Mouse (Mus musculus) layer of hippocampus, adult 9-11 months (tissue): ENCODE results near the gene Tnfrsf25.

Experiments
- DNase-seq: peaks from one replicate; pipeline ENCODE4 v3.0.0; 2022

Gene Tnfrsf25

GRCm38 (mm10) chr4:152146033-152146827 is 30.5 kb downstream of the Tnfrsf25 start:
- DNase-seq: no peak

GRCm38 (mm10) chr4:152150546-152150945 is 34.8 kb downstream of the Tnfrsf25 start:
- DNase-seq: no peak

- DNase-seq: no peak
Observed at GRCm38 (mm10) chr4:152151451-152151965, 35.8 kb downstream of the Tnfrsf25 start.

GRCm38 (mm10) chr4:152151966-152152544 is 36.3 kb downstream of the Tnfrsf25 start, which contains the start of gene Espn:
TSS of gene Espn (minus strand) at chr4:152152371.
- no peak for DNase-seq

GRCm38 (mm10) chr4:152153771-152154177 is 38.0 kb downstream of the Tnfrsf25 start:
- DNase-seq: peak; percentile 76

- no peak for DNase-seq
Observed at GRCm38 (mm10) chr4:152155019-152155418, 39.3 kb downstream of the Tnfrsf25 start.

- DNase-seq: no peak
Observed at GRCm38 (mm10) chr4:152157779-152158584, 42.2 kb downstream of the Tnfrsf25 start.

- no peak for DNase-seq
Observed at GRCm38 (mm10) chr4:152158585-152159284, 43.0 kb downstream of the Tnfrsf25 start, which contains the start of gene Hes2. TSS of gene Hes2 (plus strand) at chr4:152158867.

- DNase-seq: no peak
Observed at GRCm38 (mm10) chr4:152159285-152159678, 43.5 kb downstream of the Tnfrsf25 start.

GRCm38 (mm10) chr4:152160748-152161147 is 45.0 kb downstream of the Tnfrsf25 start:
- no peak for DNase-seq

- no peak for DNase-seq
Observed at GRCm38 (mm10) chr4:152161601-152162000, 45.9 kb downstream of the Tnfrsf25 start.

GRCm38 (mm10) chr4:152162748-152163147 is 47.0 kb downstream of the Tnfrsf25 start:
- no peak for DNase-seq

- no peak for DNase-seq
Observed at GRCm38 (mm10) chr4:152165036-152165931, 49.5 kb downstream of the Tnfrsf25 start.

GRCm38 (mm10) chr4:152168052-152168451 is 52.3 kb downstream of the Tnfrsf25 start:
- DNase-seq: no peak

- DNase-seq: no peak
Observed at GRCm38 (mm10) chr4:152169103-152169502, 53.4 kb downstream of the Tnfrsf25 start.
